Mouse (Mus musculus) lung, embryonic 16.5 days (tissue): ENCODE measurements around the gene Wfdc16. TPM values are rescaled to one million over a fixed set of nuclear protein-coding genes. Genes with fewer than 3 reads are reported as not detected.

Experiments
- ATAC-seq: fragments of 200-750 bp; cut with Nextera tagmentation; 2 replicates; pipeline ENCODE4 v1.8.0; 2017; ENCODE audit warnings: low read depth, mild to moderate bottlenecking, moderate library complexity
- H3K27ac ChIP-seq: fragments of 300-500 bp; sonication (generic); 2 replicates; pipeline ENCODE4 v1.5.1; 2014; ENCODE audit warnings: mild to moderate bottlenecking, control low read depth, low read length
- H3K27me3 ChIP-seq: fragments of 300-500 bp; sonication (generic); 2 replicates; pipeline ENCODE4 v1.6.1; 2014; ENCODE audit warnings: low read depth, low read length, mixed read lengths; ENCODE audit not compliant: control insufficient read depth, insufficient read depth
- H3K36me3 ChIP-seq: fragments of 300-500 bp; sonication (generic); 2 replicates; pipeline ENCODE4 v1.6.1; 2014; ENCODE audit warnings: low read length; ENCODE audit not compliant: control insufficient read depth, insufficient read depth
- H3K4me1 ChIP-seq: fragments of 300-500 bp; sonication (generic); replicated peaks from 2 replicates; pipeline ENCODE4 v1.6.1; 2014; ENCODE audit warnings: low read length, mixed read lengths; ENCODE audit not compliant: control insufficient read depth, insufficient read depth
- H3K4me2 ChIP-seq: fragments of 300-500 bp; sonication (generic); 2 replicates; pipeline ENCODE4 v1.6.1; 2014; ENCODE audit warnings: low read depth, low read length, control low read depth
- H3K4me3 ChIP-seq: fragments of 300-500 bp; sonication (generic); 2 replicates; pipeline ENCODE4 v1.5.1; 2014; ENCODE audit warnings: mild to moderate bottlenecking, low read length, control low read depth
- H3K9ac ChIP-seq: fragments of 300-500 bp; sonication (generic); 2 replicates; pipeline ENCODE4 v1.6.1; 2014; ENCODE audit warnings: low read length, control low read depth
- H3K9me3 ChIP-seq: fragments of 300-500 bp; sonication (generic); 2 replicates; pipeline ENCODE4 v1.6.1; 2016; ENCODE audit warnings: low read length; ENCODE audit not compliant: control insufficient read depth
- WGBS: fragments of 180-500 bp; shearing (Covaris S2); extraction: QIAGEN DNeasy Blood & Tissue Kit; methylation state at CpG from one replicate; pipeline ENCODE4 v1.1.7; 2014; 5-methylcytosine and 5-hydroxymethylcytosine counted together
- polyA plus RNA-seq: library from polyadenylated mRNA; unstranded; fragments of >200 nt; fragmentation: Nextera tagmentation; extraction: Ambion mirVana; gene quantifications from 2 replicates; pipeline ENCODE4 v1.2.1, GENCODE M21; 2015

The Wfdc16 gene
- polyA plus RNA-seq, result not detected in 2 replicates

DNA sequence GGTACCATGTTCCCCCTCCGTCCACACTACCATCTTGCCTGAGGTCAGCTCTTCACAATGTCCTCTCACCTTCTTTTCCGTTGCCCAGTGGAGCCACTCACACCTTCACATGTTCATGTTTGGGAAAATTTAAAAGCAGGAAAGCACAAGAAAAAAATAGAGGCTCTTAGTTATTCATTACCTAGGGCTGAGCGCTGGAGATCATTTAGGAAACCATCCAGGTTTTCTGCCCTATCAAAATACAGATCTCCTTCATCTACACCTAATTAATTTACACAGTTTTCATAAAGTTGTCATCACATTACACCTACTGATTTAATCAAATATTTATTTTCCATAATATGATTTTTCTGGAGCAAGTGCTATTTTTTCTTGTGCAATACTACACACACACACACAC lies at the start of gene Wfdc16:
TSS of gene Wfdc16 (minus strand) at position 101 of the 400 bp plus-strand sequence.
- 74% methylated on average over 3 of the region's 3 CpGs for WGBS
- Histone ChIP-seq H3K9me3 (no peaks in the 10 kb centered on the region), H3K27me3 (no peaks in the 10 kb centered on the region), H3K4me2 (no peak within 1 kb of the TSS), H3K9ac (no peak within 1 kb of the TSS), H3K27ac (no peak within 1 kb of the TSS), H3K36me3 (no peaks in the 10 kb centered on the region), H3K4me1 (no peaks in the 10 kb centered on the region), H3K4me3 (no peak within 1 kb of the TSS)
- no peak for ATAC-seq

GRCm38 (mm10) chr2:164684807-164685206 lies 46.2 kb upstream of the Wfdc16 start, which contains the start of gene Wfdc13:
Wfdc13 (plus strand) TSS chr2:164685107.
- H3K36me3 ChIP-seq, result no peaks in the 10 kb centered on the region
- H3K4me1 ChIP-seq, result no peaks in the 10 kb centered on the region; the same call in 1 of the 2 replicates
- WGBS, result 58% methylated on average over 2 of the region's 3 CpGs
- no peak within 1 kb of the TSS for H3K4me2 ChIP-seq
- no peak for ATAC-seq
- H3K9ac ChIP-seq, result no peak within 1 kb of the TSS
- no peak within 1 kb of the TSS for H3K27ac ChIP-seq
- no peak within 1 kb of the TSS for H3K4me3 ChIP-seq
- H3K9me3 ChIP-seq, result no peaks in the 10 kb centered on the region
- no peaks in the 10 kb centered on the region for H3K27me3 ChIP-seq

DNA sequence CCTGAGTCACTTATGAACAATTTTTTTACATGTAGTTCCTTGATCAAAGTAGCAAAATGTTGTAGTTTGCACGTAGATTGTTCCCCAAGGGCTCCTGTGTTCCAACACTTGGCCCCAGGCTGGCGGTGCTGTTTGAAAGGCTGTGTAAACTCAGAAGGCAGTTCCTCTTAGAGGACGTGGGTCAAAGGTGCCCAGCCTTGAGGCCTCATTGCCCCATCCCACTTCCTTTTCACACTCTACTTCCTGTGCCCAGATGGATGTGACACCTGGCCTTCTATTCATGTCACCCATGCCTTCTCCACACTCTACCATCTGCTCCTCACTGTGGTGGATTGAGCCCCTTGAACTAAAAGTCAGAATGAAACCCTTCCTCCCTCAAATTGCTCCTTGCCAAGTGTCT lies 41.3 kb upstream of the Wfdc16 start:
- Histone ChIP-seq H3K27me3 (no peaks in the 10 kb centered on the region), H3K4me1 (no peaks in the 10 kb centered on the region), H3K4me2 (no peak overlapping the region), H3K36me3 (no peaks in the 10 kb centered on the region), H3K4me3 (no peak overlapping the region), H3K27ac (no peak overlapping the region), H3K9ac (no peak overlapping the region), H3K9me3 (no peaks in the 10 kb centered on the region)
- 14% methylated on average over 3 of the region's 3 CpGs for WGBS
- ATAC-seq, result peak; percentile 36; the same call in 1 of the 2 replicates

GRCm38 (mm10) chr2:164678848-164679625 lies 40.4 kb upstream of the Wfdc16 start:
- no peaks in the 10 kb centered on the region for H3K4me1 ChIP-seq
- no peaks in the 10 kb centered on the region for H3K27me3 ChIP-seq
- H3K36me3 ChIP-seq, result no peaks in the 10 kb centered on the region
- H3K9ac ChIP-seq, result no peak overlapping the region
- peak overlapping the region; percentile 35 for H3K4me2 ChIP-seq
- WGBS, result 17% methylated on average over 19 of the region's 19 CpGs
- ATAC-seq, result peak; percentile 88
- no peaks in the 10 kb centered on the region for H3K9me3 ChIP-seq
- H3K4me3 ChIP-seq, result peak overlapping the region; percentile 16
- H3K27ac ChIP-seq, result no peak overlapping the region

DNA sequence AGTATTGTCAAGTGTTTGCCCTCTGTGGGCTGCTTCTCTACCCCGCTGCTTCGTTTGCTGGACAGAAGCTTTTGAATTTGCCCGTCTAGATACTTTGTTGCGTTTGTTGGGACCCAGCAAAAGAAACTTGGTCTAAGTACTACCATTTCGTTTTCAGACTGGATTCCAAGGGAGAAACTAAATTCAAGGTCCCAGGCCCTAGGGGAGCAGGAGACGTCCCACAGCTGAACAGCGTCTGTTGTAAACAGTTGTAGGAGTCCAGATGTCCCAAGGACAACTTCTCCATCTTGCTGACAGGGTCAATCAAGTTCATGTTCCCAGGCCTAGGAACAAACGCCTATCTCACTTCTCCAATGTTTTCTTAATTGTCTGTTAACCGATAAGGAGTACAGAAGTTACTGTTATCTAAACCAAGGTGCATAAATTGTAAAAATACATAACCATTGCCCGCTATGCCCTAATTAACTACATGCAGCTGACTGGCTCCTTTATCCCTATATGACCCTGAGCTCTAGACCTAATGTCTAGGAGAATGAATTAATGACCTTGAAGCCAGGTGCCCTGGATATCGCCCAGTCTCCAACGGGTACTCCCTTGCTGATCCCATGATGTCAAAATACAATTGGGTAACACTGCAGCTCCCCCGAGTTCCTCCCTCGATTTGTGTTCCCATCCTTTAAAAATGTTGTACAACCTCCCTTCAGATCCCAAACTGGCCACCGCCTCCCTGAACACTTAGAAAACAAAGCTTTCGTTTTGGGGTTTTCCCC lies 38.5 kb upstream of the Wfdc16 start:
- Histone ChIP-seq H3K4me1 (no peaks in the 10 kb centered on the region), H3K4me3 (no peak overlapping the region), H3K36me3 (no peaks in the 10 kb centered on the region), H3K9me3 (no peaks in the 10 kb centered on the region), H3K27ac (no peak overlapping the region), H3K4me2 (no peak overlapping the region), H3K27me3 (no peaks in the 10 kb centered on the region), H3K9ac (no peak overlapping the region)
- no peak for ATAC-seq
- 62% methylated on average over 16 of the region's 16 CpGs for WGBS

- Histone ChIP-seq H3K4me3 (no peak overlapping the region), H3K4me2 (no peak overlapping the region), H3K9ac (no peak overlapping the region), H3K27me3 (no peaks in the 10 kb centered on the region), H3K4me1 (no peaks in the 10 kb centered on the region), H3K27ac (no peak overlapping the region), H3K36me3 (no peaks in the 10 kb centered on the region), H3K9me3 (no peaks in the 10 kb centered on the region)
- no peak for ATAC-seq
- WGBS, result 75% methylated on average over 7 of the region's 7 CpGs
Measured at GRCm38 (mm10) chr2:164676103-164676502, 37.5 kb upstream of the Wfdc16 start.

- ATAC-seq, result no peak
- no peak within 1 kb of the TSS for H3K9ac ChIP-seq
- no peaks in the 10 kb centered on the region for H3K9me3 ChIP-seq
- H3K36me3 ChIP-seq, result no peaks in the 10 kb centered on the region
- no peak within 1 kb of the TSS for H3K27ac ChIP-seq
- H3K4me2 ChIP-seq, result no peak within 1 kb of the TSS
- H3K4me1 ChIP-seq, result no peaks in the 10 kb centered on the region
- H3K27me3 ChIP-seq, result no peaks in the 10 kb centered on the region
- WGBS, result 66% methylated on average over 7 of the region's 7 CpGs
- H3K4me3 ChIP-seq, result no peak within 1 kb of the TSS
Measured at GRCm38 (mm10) chr2:164673987-164674386, 35.4 kb upstream of the Wfdc16 start, which contains the start of gene Wfdc11. Wfdc11 (minus strand) TSS chr2:164674087.

GRCm38 (mm10) chr2:164670938-164671337 lies 32.3 kb upstream of the Wfdc16 start:
- Histone ChIP-seq H3K9ac (no peak overlapping the region), H3K9me3 (no peaks in the 10 kb centered on the region), H3K4me2 (no peak overlapping the region), H3K27me3 (no peaks in the 10 kb centered on the region), H3K4me1 (no peaks in the 10 kb centered on the region), H3K27ac (no peak overlapping the region), H3K36me3 (no peaks in the 10 kb centered on the region), H3K4me3 (no peak overlapping the region)
- ATAC-seq, result no peak
- 12% methylated on average over 1 of the region's 1 CpGs for WGBS

GRCm38 (mm10) chr2:164670261-164670660 lies 31.7 kb upstream of the Wfdc16 start:
- Histone ChIP-seq H3K9me3 (no peaks in the 10 kb centered on the region), H3K36me3 (no peaks in the 10 kb centered on the region), H3K27ac (no peak overlapping the region), H3K4me2 (no peak overlapping the region), H3K4me1 (no peaks in the 10 kb centered on the region), H3K27me3 (no peaks in the 10 kb centered on the region), H3K9ac (no peak overlapping the region), H3K4me3 (no peak overlapping the region)
- WGBS, result 71% methylated on average over 5 of the region's 5 CpGs
- no peak for ATAC-seq
